ENCODE assay signal across 8 mouse cellular contexts in genomic region chr12:108836722-108837121, GRCm38 (mm10). TPM values are rescaled to one million over a fixed set of nuclear protein-coding genes. Genes with fewer than 3 reads are reported as not detected.
DNase-seq lines count a peak whose midpoint lies in the region; ATAC-seq and TF ChIP-seq lines count a peak whose summit lies in the region.

No protein-coding gene starts in this region.

- H3K4me3 ChIP-seq in left cerebral cortex, adult 2 months, result peak overlapping the region; percentile 93
- peak overlapping the region; percentile 58 for H3K4me3 ChIP-seq in embryonic facial prominence, embryonic 11.5 days (ENCODE audit: low read depth, low read length)
- H3K4me3 ChIP-seq in hindbrain, embryonic 16.5 days (ENCODE audit: low read length), result peak overlapping the region; percentile 75

- peaks cover 3% of the 10 kb centered on the region; the same call in 1 of the 2 replicates for H3K4me1 ChIP-seq in embryonic facial prominence, embryonic 11.5 days (ENCODE audit: control insufficient read depth, insufficient read depth, low read length)
- peaks cover 41% of the 10 kb centered on the region for H3K4me1 ChIP-seq in hindbrain, embryonic 16.5 days (ENCODE audit: control insufficient read depth, insufficient read depth, low read depth, low read length)

- peak overlapping the region; percentile 83 for H3K27ac ChIP-seq in left cerebral cortex, adult 2 months
- no peak overlapping the region for H3K27ac ChIP-seq in embryonic facial prominence, embryonic 11.5 days (replicated peaks; ENCODE audit: low read depth, low read length)
- H3K27ac ChIP-seq in hindbrain, embryonic 16.5 days (ENCODE audit: low read depth, low read length), result peak overlapping the region; percentile 82

- intact Hi-C loops in left cerebral cortex, adult 2 months (cut with DNase I), result no loop called here
- intact Hi-C loops in left cerebral cortex, postnatal 4 days (cut with DNase I), result no loop called here

- no peak for TF ChIP-seq CTCF in left cerebral cortex, adult 2 months (IDR thresholded peaks at IDR 0.05)

- DNase-seq in left cerebral cortex, adult 2 months (ENCODE audit: extremely low spot score in 1 of 2, low spot score in 2 of 2), result no peak
- DNase-seq in left cerebral cortex, postnatal 4 days, result no peak
- no peak for DNase-seq in embryonic facial prominence, embryonic 11.5 days (ENCODE audit: low spot score)
- peak; percentile 24 for DNase-seq in naive thymus-derived CD4-positive, alpha-beta T cell, adult 2 months (ENCODE audit: low read depth)
- no peak for DNase-seq in urinary bladder, postnatal 25 days (ENCODE audit: low spot score)
- no peak for DNase-seq in embryo, embryonic 9.5 days (ENCODE audit: extremely low spot score)
- no peak for DNase-seq in testis, postnatal 10 days (ENCODE audit: low spot score)

- H3K36me3 ChIP-seq in embryonic facial prominence, embryonic 11.5 days (replicated peaks; ENCODE audit: control insufficient read depth, insufficient read depth, low read depth, low read length), result no peaks in the 10 kb centered on the region
- H3K36me3 ChIP-seq in hindbrain, embryonic 16.5 days (ENCODE audit: control insufficient read depth, insufficient read depth, low read length), result no peaks in the 10 kb centered on the region

- H3K9ac ChIP-seq in embryonic facial prominence, embryonic 11.5 days (replicated peaks; ENCODE audit: low read length), result peak overlapping the region; percentile 63
- peak overlapping the region; percentile 69 for H3K9ac ChIP-seq in hindbrain, embryonic 16.5 days (ENCODE audit: low read depth, low read length)

- no peaks in the 10 kb centered on the region for H3K9me3 ChIP-seq in embryonic facial prominence, embryonic 11.5 days (replicated peaks; ENCODE audit: control insufficient read depth, low read length)
- no peaks in the 10 kb centered on the region for H3K9me3 ChIP-seq in hindbrain, embryonic 16.5 days (ENCODE audit: control insufficient read depth, low read length)

- 55% methylated on average over 7 of the region's 7 CpGs for WGBS in embryonic facial prominence, embryonic 11.5 days
- WGBS in hindbrain, embryonic 16.5 days, result 58% methylated on average over 7 of the region's 7 CpGs

- ATAC-seq in embryonic facial prominence, embryonic 11.5 days (replicated peaks; ENCODE audit: insufficient number of reproducible peaks, low FRiP score, low TSS enrichment, low read depth), result no peak
- ATAC-seq in hindbrain, embryonic 16.5 days, result no peak

- peak overlapping the region; percentile 77 for H3K4me2 ChIP-seq in embryonic facial prominence, embryonic 11.5 days (ENCODE audit: low read depth, low read length)
- peak overlapping the region; percentile 81 for H3K4me2 ChIP-seq in hindbrain, embryonic 16.5 days (ENCODE audit: low read length)

- H3K27me3 ChIP-seq in embryonic facial prominence, embryonic 11.5 days (ENCODE audit: control insufficient read depth, insufficient read depth, low read length), result no peaks in the 10 kb centered on the region
- no peaks in the 10 kb centered on the region for H3K27me3 ChIP-seq in hindbrain, embryonic 16.5 days (replicated peaks; ENCODE audit: control insufficient read depth, insufficient read depth, low read length)

RNA-seq across cellular contexts. Expression of gene Slc25a47, which starts 0.9 kb away (rescaled TPM):
- 10 to 100 TPM in 1 of 2 experiments, 1 to 10 TPM in 1; 9.1 to 11.9 TPM for total RNA-seq in left cerebral cortex, adult 2 months (2021)
- 10 to 100 TPM; 12.4 to 13.3 TPM for total RNA-seq in left cerebral cortex, postnatal 4 days (2021)
- 11.8 and 13.2 TPM in 2 replicates for polyA plus RNA-seq in embryonic facial prominence, embryonic 11.5 days (2014; fragmentation: Nextera tagmentation; extraction: Ambion mirVana)
- polyA plus RNA-seq in hindbrain, embryonic 16.5 days (2015; fragmentation: Nextera tagmentation; extraction: Ambion mirVana), result 6.4 and 7.3 TPM in 2 replicates

RNA-seq across cellular contexts. Expression of gene Slc25a29, which starts 1.0 kb away (rescaled TPM):
- 10 to 100 TPM; 11.2 to 16.6 TPM for total RNA-seq in left cerebral cortex, adult 2 months (2021)
- total RNA-seq in left cerebral cortex, postnatal 4 days (2021), result 10 to 100 TPM; 15.8 to 17.5 TPM
- polyA plus RNA-seq in embryonic facial prominence, embryonic 11.5 days (2014; fragmentation: Nextera tagmentation; extraction: Ambion mirVana), result 11.9 and 13.9 TPM in 2 replicates
- 18.2 and 19.6 TPM in 2 replicates for polyA plus RNA-seq in hindbrain, embryonic 16.5 days (2015; fragmentation: Nextera tagmentation; extraction: Ambion mirVana)

RNA-seq across cellular contexts. Expression of gene Yy1, which starts 43.9 kb away (rescaled TPM):
- 10 to 100 TPM; 51.1 to 51.9 TPM for total RNA-seq in left cerebral cortex, adult 2 months (2021)
- 10 to 100 TPM; 53.1 to 55.5 TPM for total RNA-seq in left cerebral cortex, postnatal 4 days (2021)
- 19.3 and 20.2 TPM in 2 replicates for polyA plus RNA-seq in embryonic facial prominence, embryonic 11.5 days (2014; fragmentation: Nextera tagmentation; extraction: Ambion mirVana)
- polyA plus RNA-seq in hindbrain, embryonic 16.5 days (2015; fragmentation: Nextera tagmentation; extraction: Ambion mirVana), result 9.7 and 9.8 TPM in 2 replicates

RNA-seq across cellular contexts. Expression of gene Wdr25, which starts 56.7 kb away (rescaled TPM):
- 10 to 100 TPM; 10.2 to 13.4 TPM for total RNA-seq in left cerebral cortex, adult 2 months (2021)
- total RNA-seq in left cerebral cortex, postnatal 4 days (2021), result 1 to 10 TPM; 4.9 to 6.2 TPM
- 4.1 and 5.6 TPM in 2 replicates for polyA plus RNA-seq in embryonic facial prominence, embryonic 11.5 days (2014; fragmentation: Nextera tagmentation; extraction: Ambion mirVana)
- 5.0 and 6.0 TPM in 2 replicates for polyA plus RNA-seq in hindbrain, embryonic 16.5 days (2015; fragmentation: Nextera tagmentation; extraction: Ambion mirVana)

RNA-seq across cellular contexts. Expression of gene Wars, which starts 57.3 kb away (rescaled TPM):
- total RNA-seq in left cerebral cortex, adult 2 months (2021), result 10 to 100 TPM; 84.8 to 86.0 TPM
- total RNA-seq in left cerebral cortex, postnatal 4 days (2021), result 10 to 100 TPM; 93.2 to 99.7 TPM
- 113 and 118 TPM in 2 replicates for polyA plus RNA-seq in embryonic facial prominence, embryonic 11.5 days (2014; fragmentation: Nextera tagmentation; extraction: Ambion mirVana)
- 108 and 115 TPM in 2 replicates for polyA plus RNA-seq in hindbrain, embryonic 16.5 days (2015; fragmentation: Nextera tagmentation; extraction: Ambion mirVana)
